Mouse (Mus musculus) urinary bladder, postnatal 25 days (tissue): ENCODE results near the gene Mms19.

Source experiments
- DNase-seq: peaks from one replicate; pipeline ENCODE4 v3.0.0; 2022; ENCODE audit warnings: low spot score

The Mms19 gene

GRCm38 (mm10) chr19:41898860-41899259, 82.1 kb downstream of the Mms19 start:
- DNase-seq = no peak

DNA sequence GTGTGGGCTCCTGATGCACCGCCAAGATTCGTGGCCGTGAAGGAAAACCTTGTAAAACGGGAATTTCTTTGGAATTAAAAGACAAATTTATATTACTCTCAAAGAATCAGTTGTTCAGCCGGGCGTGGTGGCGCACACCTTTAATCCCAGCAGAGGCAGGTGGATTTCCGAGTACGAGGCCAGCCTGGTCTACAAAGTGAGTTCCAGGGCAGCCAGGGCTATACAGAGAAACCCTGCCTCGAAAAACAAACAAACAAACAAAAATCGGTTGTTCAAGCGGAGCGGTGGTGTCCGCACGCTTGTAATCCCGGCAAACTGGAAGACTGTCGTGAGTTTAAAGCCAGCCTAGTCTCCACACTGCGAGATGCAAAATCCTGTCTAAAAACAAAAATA, 84.6 kb downstream of the Mms19 start:
- no peak for DNase-seq

GRCm38 (mm10) chr19:41895460-41896318, 85.3 kb downstream of the Mms19 start, which contains the start of gene Rrp12:
TSS of gene Rrp12 (minus strand) at chr19:41896173.
- DNase-seq = peak; percentile 63

DNA sequence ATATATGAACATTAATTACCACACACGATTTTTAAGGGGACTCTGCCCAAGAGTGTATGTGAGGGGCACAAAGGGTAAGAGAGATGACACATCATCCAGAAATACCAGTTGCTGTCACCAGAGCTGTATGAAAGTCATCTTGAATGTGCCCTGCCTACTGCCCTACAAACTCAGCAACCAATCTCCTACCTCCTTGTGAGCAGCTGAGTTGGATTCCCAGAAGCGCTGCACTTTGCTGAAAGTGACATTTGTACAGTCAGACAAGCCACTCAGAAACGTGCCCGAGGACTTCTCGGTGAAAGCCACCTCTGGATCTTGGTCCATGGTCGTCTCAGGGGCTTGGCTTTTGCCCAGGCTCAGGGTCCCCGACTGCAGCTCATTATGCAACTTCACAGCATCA, 86.0 kb downstream of the Mms19 start:
- no peak for DNase-seq
